Mouse (Mus musculus) neural tube, embryonic 14.5 days (tissue): ENCODE results near the gene Slit3. TPM values are rescaled to one million over a fixed set of nuclear protein-coding genes. Genes with fewer than 3 reads are reported as not detected.

Experiments used
- ATAC-seq: fragments of 200-750 bp; cut with Nextera tagmentation; 2 replicates; pipeline ENCODE4 v1.8.0; 2017; ENCODE audit warnings: low read depth, mild to moderate bottlenecking, moderate TSS enrichment, moderate library complexity
- H3K27ac ChIP-seq: fragments of 300-500 bp; sonication (generic); 2 replicates; pipeline ENCODE4 v1.5.1; 2014; ENCODE audit warnings: low read depth, mild to moderate bottlenecking, control low read depth, low read length, moderate library complexity, mixed read lengths
- H3K27me3 ChIP-seq: fragments of 300-500 bp; sonication (generic); 2 replicates; pipeline ENCODE4 v1.6.1; 2014; ENCODE audit warnings: low read length; ENCODE audit not compliant: control insufficient read depth, insufficient read depth
- H3K36me3 ChIP-seq: fragments of 300-500 bp; sonication (generic); 2 replicates; pipeline ENCODE4 v1.6.1; 2014; ENCODE audit warnings: low read length, mixed read lengths; ENCODE audit not compliant: control insufficient read depth, insufficient read depth
- H3K4me1 ChIP-seq: fragments of 300-500 bp; sonication (generic); 2 replicates; pipeline ENCODE4 v1.6.1; 2014; ENCODE audit warnings: low read length; ENCODE audit not compliant: control insufficient read depth, insufficient read depth
- H3K4me2 ChIP-seq: fragments of 300-500 bp; sonication (generic); 2 replicates; pipeline ENCODE4 v1.6.1; 2014; ENCODE audit warnings: mild to moderate bottlenecking, low read depth, low read length, control low read depth
- H3K4me3 ChIP-seq: fragments of 300-500 bp; sonication (generic); 2 replicates; pipeline ENCODE4 v1.5.1; 2014; ENCODE audit warnings: low read depth, low read length, control low read depth, mixed read lengths
- H3K9ac ChIP-seq: fragments of 300-500 bp; sonication (generic); replicated peaks from 2 replicates; pipeline ENCODE4 v1.6.1; 2014; ENCODE audit warnings: low read depth, mild to moderate bottlenecking, control low read depth, low read length, mixed read lengths
- H3K9me3 ChIP-seq: fragments of 300-500 bp; sonication (generic); 2 replicates; pipeline ENCODE4 v1.6.1; 2016; ENCODE audit warnings: low read length; ENCODE audit not compliant: control insufficient read depth
- WGBS: fragments of 180-500 bp; shearing (Covaris S2); extraction: QIAGEN DNeasy Blood & Tissue Kit; methylation state at CpG from one replicate; pipeline ENCODE4 v1.1.7; 2014; 5-methylcytosine and 5-hydroxymethylcytosine counted together
- polyA plus RNA-seq: library from polyadenylated mRNA; unstranded; fragments of >200 nt; fragmentation: Nextera tagmentation; extraction: Ambion mirVana; gene quantifications from 2 replicates; pipeline ENCODE4 v1.2.1, GENCODE M21; 2014

The Slit3 gene
- polyA plus RNA-seq, 1 experiment from 2014 or later: 14.6 TPM

DNA sequence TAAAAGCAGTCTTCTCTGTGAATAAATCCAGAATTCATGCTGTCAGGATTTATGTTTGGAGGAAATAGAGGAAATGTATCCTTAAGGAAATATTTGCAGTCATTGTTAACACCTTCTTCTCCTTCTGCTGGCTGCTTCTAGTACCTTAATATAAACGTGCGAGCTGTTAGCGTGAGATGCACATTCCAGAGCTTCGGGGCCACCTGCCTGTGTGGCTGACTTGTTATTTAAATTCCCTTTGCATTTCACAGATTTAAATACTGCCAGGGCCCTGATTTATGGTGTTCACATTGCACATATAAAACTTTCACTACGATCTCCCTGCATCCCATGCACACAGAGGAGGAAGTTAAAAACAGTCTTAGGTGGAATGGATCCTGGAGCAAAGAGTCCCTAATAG lies 221.5 kb downstream of the Slit3 start:
- no peak for ATAC-seq
- H3K27me3 ChIP-seq: peaks cover 3% of the 10 kb centered on the region; the same call in 1 of the 2 replicates
- 42% methylated on average over 5 of the region's 5 CpGs for WGBS
- H3K4me1 ChIP-seq: peaks cover 3% of the 10 kb centered on the region; the same call in 1 of the 2 replicates
- H3K9ac ChIP-seq: no peak overlapping the region
- H3K4me2 ChIP-seq: no peak overlapping the region
- no peak overlapping the region for H3K4me3 ChIP-seq
- H3K9me3 ChIP-seq: no peaks in the 10 kb centered on the region
- no peak overlapping the region for H3K27ac ChIP-seq
- no peaks in the 10 kb centered on the region for H3K36me3 ChIP-seq

DNA sequence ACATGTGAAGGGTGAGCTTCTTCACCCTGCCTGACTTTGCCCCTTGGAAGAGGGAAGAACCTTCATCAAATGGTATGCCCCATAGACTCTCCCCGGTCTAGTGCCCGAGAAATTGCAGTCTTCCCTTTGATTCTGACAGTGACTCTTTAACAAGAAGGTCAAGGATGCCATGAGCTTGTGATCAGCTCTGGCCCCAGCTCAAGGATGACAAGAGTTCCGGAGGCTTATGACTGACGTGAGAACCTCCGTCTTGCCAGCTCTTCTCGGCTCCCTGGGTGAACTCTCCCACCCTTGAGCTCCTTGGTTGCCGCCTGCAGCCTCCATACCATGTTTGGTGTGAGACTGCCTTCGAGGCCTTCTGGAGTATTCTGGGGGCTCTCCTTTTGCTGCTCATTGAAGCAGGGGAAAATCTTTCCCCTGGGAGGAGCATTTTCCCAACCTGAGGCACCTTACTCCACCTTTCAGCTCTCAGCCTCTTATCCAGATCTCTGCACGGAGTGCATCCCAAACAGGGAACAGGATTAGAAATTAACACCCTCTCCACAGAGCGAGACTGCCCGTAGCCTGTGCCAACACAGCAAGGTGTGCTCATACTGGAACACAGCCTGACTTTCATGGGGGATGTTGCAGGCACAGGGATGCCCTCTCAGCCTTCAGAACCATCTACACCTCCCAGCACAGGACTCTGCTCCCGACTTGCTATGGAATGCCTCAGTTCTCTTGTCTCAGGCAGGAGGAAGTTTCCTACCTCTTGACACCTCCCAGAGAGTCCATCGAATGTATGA lies 224.9 kb downstream of the Slit3 start:
- no peak overlapping the region for H3K27ac ChIP-seq
- ATAC-seq: no peak
- no peaks in the 10 kb centered on the region for H3K36me3 ChIP-seq
- H3K27me3 ChIP-seq: peaks cover 2% of the 10 kb centered on the region; the same call in 1 of the 2 replicates
- no peaks in the 10 kb centered on the region for H3K4me1 ChIP-seq
- H3K4me3 ChIP-seq: no peak overlapping the region
- no peak overlapping the region for H3K9ac ChIP-seq
- H3K4me2 ChIP-seq: no peak overlapping the region
- H3K9me3 ChIP-seq: no peaks in the 10 kb centered on the region
- WGBS: 84% methylated on average over 13 of the region's 13 CpGs

DNA sequence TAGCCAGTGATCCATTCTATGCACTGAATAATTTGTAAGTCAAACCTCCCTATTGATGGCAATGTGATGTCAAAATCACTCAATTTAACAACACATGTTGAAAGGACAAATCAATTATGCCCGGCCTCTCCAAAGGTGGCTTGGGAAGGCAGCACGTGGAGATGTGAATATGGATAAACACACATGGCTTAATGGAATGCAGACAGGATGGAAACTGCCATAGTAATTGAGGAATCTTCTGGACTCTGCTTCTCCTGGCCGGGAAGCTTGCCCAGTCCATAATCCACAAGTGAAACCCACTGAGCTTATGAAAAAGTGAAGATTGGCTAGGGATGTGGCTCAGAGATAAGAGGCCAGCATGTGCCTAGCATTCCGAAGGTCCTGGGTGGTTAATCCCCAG lies 227.1 kb downstream of the Slit3 start:
- Histone ChIP-seq H3K36me3 (no peaks in the 10 kb centered on the region), H3K27me3 (no peaks in the 10 kb centered on the region), H3K4me3 (no peak overlapping the region), H3K9ac (no peak overlapping the region), H3K4me1 (no peaks in the 10 kb centered on the region), H3K4me2 (no peak overlapping the region), H3K9me3 (no peaks in the 10 kb centered on the region), H3K27ac (no peak overlapping the region)
- no peak for ATAC-seq
- WGBS: 58% methylated on average over 4 of the region's 4 CpGs

DNA sequence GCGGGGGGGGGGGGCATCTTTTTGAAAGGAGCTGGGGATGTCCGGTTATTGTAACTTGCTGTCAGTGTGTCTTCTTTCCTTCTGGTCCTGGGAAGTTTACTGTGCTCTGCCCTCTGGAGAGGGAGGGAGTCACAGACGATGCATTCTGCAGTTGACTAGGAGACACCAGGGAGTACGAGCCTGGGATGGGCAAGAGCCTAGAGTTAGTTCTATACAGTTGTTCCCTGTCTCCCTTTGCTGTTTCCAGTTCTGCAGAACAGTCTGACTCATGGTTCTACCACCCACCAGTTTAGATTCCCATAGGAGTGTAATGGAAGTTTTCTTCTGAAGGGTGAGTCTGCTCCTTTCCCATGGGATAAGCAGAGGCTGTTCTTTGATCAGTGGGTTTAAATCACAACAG lies 229.9 kb downstream of the Slit3 start:
- H3K9me3 ChIP-seq: no peaks in the 10 kb centered on the region
- no peak overlapping the region for H3K27ac ChIP-seq
- H3K4me2 ChIP-seq: no peak overlapping the region
- H3K36me3 ChIP-seq: no peaks in the 10 kb centered on the region
- H3K27me3 ChIP-seq: no peaks in the 10 kb centered on the region
- H3K4me1 ChIP-seq: no peaks in the 10 kb centered on the region
- WGBS: 18% methylated on average over 4 of the region's 4 CpGs
- ATAC-seq: no peak
- no peak overlapping the region for H3K9ac ChIP-seq
- H3K4me3 ChIP-seq: no peak overlapping the region

DNA sequence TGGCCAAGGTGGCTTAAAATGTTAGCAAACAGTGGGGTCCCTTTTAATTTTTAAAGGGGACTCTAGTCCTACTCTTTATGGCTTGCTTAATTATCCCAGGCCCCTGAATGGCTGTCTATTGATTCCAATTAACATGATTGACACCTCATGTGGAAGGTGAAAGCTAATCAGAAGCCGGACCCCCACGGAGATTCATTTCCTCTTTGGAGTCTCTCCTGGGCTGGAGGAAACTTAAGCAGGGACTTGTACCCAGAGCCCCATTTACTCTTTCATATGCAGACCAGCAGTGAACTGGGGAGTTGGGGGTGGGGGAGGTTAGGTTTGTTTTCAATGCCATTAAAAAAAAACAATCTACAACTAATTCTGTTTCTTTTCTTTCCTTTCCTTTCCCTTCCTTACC lies 230.4 kb downstream of the Slit3 start:
- H3K27ac ChIP-seq: no peak overlapping the region
- H3K4me1 ChIP-seq: no peaks in the 10 kb centered on the region
- H3K27me3 ChIP-seq: no peaks in the 10 kb centered on the region
- H3K4me2 ChIP-seq: no peak overlapping the region
- WGBS: 17% methylated on average over 2 of the region's 2 CpGs
- H3K4me3 ChIP-seq: no peak overlapping the region
- H3K9me3 ChIP-seq: no peaks in the 10 kb centered on the region
- no peak overlapping the region for H3K9ac ChIP-seq
- ATAC-seq: no peak
- H3K36me3 ChIP-seq: no peaks in the 10 kb centered on the region

DNA sequence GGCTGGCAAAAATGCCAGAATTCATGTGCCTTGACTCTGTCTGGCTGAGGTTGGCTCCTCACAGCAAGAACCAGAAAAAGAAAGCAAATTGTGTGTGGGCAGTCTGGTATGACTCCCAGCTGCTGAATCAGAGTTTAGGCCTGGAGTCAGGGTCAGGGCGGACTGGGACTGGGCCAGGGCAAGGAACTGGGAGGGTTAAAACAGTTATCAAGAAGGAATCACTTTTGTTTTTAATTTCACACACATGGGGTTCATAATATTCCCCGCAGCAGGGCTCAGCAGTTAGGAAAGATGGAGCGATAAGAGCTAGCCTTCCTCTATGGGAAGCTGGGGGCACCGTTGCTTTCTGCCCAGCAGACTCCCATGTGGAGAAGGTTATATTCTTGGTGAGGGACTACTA lies 234.8 kb downstream of the Slit3 start:
- no peak overlapping the region for H3K4me2 ChIP-seq
- no peaks in the 10 kb centered on the region for H3K27me3 ChIP-seq
- H3K36me3 ChIP-seq: no peaks in the 10 kb centered on the region
- H3K4me3 ChIP-seq: no peak overlapping the region
- no peak overlapping the region for H3K9ac ChIP-seq
- no peak for ATAC-seq
- WGBS: 84% methylated on average over 4 of the region's 4 CpGs
- no peaks in the 10 kb centered on the region for H3K9me3 ChIP-seq
- no peaks in the 10 kb centered on the region for H3K4me1 ChIP-seq
- no peak overlapping the region for H3K27ac ChIP-seq

DNA sequence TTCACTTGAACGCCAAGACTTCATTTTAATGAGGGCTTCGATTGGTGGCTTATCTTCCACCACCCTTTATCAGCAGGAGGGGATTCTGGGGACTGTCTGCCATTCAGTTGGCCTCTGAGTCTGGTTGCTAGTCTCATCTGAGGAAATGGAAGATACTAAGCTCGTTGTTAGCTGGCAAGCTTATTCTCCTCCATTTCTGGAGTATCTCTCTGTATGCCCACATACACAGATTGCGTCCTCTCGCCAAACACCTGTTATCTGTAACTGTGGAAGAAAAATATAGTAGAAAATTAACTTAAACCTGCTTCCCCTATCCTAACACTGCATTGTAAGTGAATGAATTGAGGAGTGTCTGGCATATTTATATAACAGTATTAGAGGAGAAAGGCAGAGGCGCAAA lies 240.0 kb downstream of the Slit3 start:
- H3K4me1 ChIP-seq: no peaks in the 10 kb centered on the region; the same call in 1 of the 2 replicates
- H3K9ac ChIP-seq: no peak overlapping the region
- no peaks in the 10 kb centered on the region for H3K36me3 ChIP-seq
- ATAC-seq: no peak
- no peak overlapping the region for H3K27ac ChIP-seq
- no peak overlapping the region for H3K4me2 ChIP-seq
- H3K9me3 ChIP-seq: no peaks in the 10 kb centered on the region
- H3K4me3 ChIP-seq: no peak overlapping the region
- WGBS: 94% methylated on average over 6 of the region's 6 CpGs
- no peaks in the 10 kb centered on the region for H3K27me3 ChIP-seq

DNA sequence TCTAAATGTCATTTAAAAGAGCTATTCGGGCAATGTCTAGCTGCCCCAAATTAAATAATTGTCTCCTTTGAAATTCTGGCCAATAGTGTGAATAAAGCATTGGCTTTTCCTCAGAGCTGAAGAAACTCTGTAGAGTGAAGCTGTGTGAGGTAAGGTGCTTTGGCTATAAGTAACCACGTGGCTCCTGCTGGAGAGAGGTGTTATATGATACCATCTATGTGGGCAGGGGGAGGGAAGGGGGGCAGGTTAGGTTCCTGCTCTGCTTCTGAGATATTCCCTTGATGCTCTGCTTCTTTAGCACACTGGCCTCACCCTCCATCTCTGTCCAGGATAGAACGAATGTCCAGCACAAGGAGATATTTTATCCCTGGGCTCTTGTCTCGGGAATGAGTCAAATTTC lies 242.0 kb downstream of the Slit3 start:
- 59% methylated on average over 4 of the region's 4 CpGs for WGBS
- no peaks in the 10 kb centered on the region; the same call in 1 of the 2 replicates for H3K4me1 ChIP-seq
- H3K9me3 ChIP-seq: no peaks in the 10 kb centered on the region
- H3K27ac ChIP-seq: no peak overlapping the region
- H3K36me3 ChIP-seq: no peaks in the 10 kb centered on the region
- no peak overlapping the region for H3K4me3 ChIP-seq
- H3K9ac ChIP-seq: no peak overlapping the region
- no peak for ATAC-seq
- H3K4me2 ChIP-seq: no peak overlapping the region
- peaks cover under 1% of the 10 kb centered on the region; the same call in 1 of the 2 replicates for H3K27me3 ChIP-seq

DNA sequence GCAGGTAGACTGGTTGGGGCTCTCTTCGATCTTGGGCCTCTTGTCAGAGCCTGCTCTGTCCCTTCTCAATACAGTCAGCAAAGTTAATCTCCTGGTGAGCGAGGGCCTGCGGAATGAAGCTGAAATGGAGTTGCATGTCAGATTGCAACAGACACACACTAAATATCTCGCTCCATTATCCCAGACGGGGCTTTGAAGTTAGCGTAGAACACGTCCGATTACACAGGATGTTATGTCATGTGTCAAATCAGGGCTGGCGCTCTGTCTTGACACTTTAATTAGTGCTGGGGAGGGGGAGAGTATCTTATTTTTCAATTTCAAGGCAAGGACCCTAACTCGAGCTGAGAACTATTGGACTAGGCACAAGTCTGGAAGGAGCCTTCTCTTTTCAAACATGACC lies 243.4 kb downstream of the Slit3 start:
- H3K4me1 ChIP-seq: no peaks in the 10 kb centered on the region; the same call in 1 of the 2 replicates
- no peaks in the 10 kb centered on the region for H3K9me3 ChIP-seq
- H3K9ac ChIP-seq: no peak overlapping the region
- peaks cover 4% of the 10 kb centered on the region; the same call in 1 of the 2 replicates for H3K27me3 ChIP-seq
- no peak overlapping the region for H3K27ac ChIP-seq
- WGBS: 61% methylated on average over 10 of the region's 10 CpGs
- H3K36me3 ChIP-seq: no peaks in the 10 kb centered on the region
- ATAC-seq: no peak
- no peak overlapping the region for H3K4me3 ChIP-seq
- H3K4me2 ChIP-seq: no peak overlapping the region
